Mouse (Mus musculus): ENCODE results near the gene Tab2. TPM values are rescaled to one million over a fixed set of nuclear protein-coding genes. Genes with fewer than 3 reads are reported as not detected.
"Not testable (repeated sequence)": the region's sequence is repeated elsewhere in the genome, so short reads cannot be mapped to it uniquely, and the experiment has no call there.

The Tab2 gene
- polyA plus RNA-seq, 1 experiment: 19.7 TPM

- Histone ChIP-seq H3K4me1 (ENCODE audit: control insufficient read depth, insufficient read depth, insufficient read length, low read length) (no peaks in the 10 kb centered on the region), H3K27ac (ENCODE audit: insufficient read depth, low read depth, low read length) (no peak overlapping the region), H3K36me3 (ENCODE audit: control insufficient read depth, insufficient read depth, low read length) (no peaks in the 10 kb centered on the region), H3K4me3 (ENCODE audit: low read depth, low read length) (no peak overlapping the region), H3K27me3 (ENCODE audit: control insufficient read depth, insufficient read depth, low read length) (no peaks in the 10 kb centered on the region)
- WGBS: 74% methylated on average over 11 of the region's 11 CpGs
- TF ChIP-seq CTCF (IDR thresholded peaks at IDR 0.05; ENCODE audit: extremely low read depth, insufficient read length, insufficient replicate concordance, low read depth, low read length) (no peak), POLR2A (IDR thresholded peaks at IDR 0.05; ENCODE audit: low read depth, low read length) (no peak)
Observed at GRCm38 (mm10) chr10:7888256-7888868, 67.7 kb downstream of the Tab2 start.

- 4% methylated on average over 5 of the region's 5 CpGs for WGBS
- Histone ChIP-seq H3K4me1 (ENCODE audit: control insufficient read depth, insufficient read depth, insufficient read length, low read length) (no peaks in the 10 kb centered on the region), H3K27me3 (ENCODE audit: control insufficient read depth, insufficient read depth, low read length) (no peaks in the 10 kb centered on the region), H3K36me3 (ENCODE audit: control insufficient read depth, insufficient read depth, low read length) (no peaks in the 10 kb centered on the region), H3K4me3 (ENCODE audit: low read depth, low read length) (no peak overlapping the region), H3K27ac (ENCODE audit: insufficient read depth, low read depth, low read length) (no peak overlapping the region)
- TF ChIP-seq POLR2A (IDR thresholded peaks at IDR 0.05; ENCODE audit: low read depth, low read length) (no peak), CTCF (IDR thresholded peaks at IDR 0.05; ENCODE audit: extremely low read depth, insufficient read length, insufficient replicate concordance, low read depth, low read length) (peak; percentile 96; the same call in 1 of the 2 replicates)
Observed at GRCm38 (mm10) chr10:7883524-7883923, 72.5 kb downstream of the Tab2 start.

- H3K27me3 ChIP-seq (ENCODE audit: control insufficient read depth, insufficient read depth, low read length): no peaks in the 10 kb centered on the region
- TF ChIP-seq CTCF (IDR thresholded peaks at IDR 0.05; ENCODE audit: extremely low read depth, insufficient read length, insufficient replicate concordance, low read depth, low read length) (no peak), POLR2A (IDR thresholded peaks at IDR 0.05; ENCODE audit: low read depth, low read length) (no peak)
- no peaks in the 10 kb centered on the region for H3K4me1 ChIP-seq (ENCODE audit: control insufficient read depth, insufficient read depth, insufficient read length, low read length)
- no peak overlapping the region for H3K4me3 ChIP-seq (ENCODE audit: low read depth, low read length)
- H3K36me3 ChIP-seq (ENCODE audit: control insufficient read depth, insufficient read depth, low read length): no peaks in the 10 kb centered on the region
- no peak overlapping the region for H3K27ac ChIP-seq (ENCODE audit: insufficient read depth, low read depth, low read length)
- WGBS: 93% methylated on average over 3 of the region's 3 CpGs
Observed at GRCm38 (mm10) chr10:7881971-7882370, 74.1 kb downstream of the Tab2 start.

- not testable (repeated sequence) for H3K4me3 ChIP-seq (ENCODE audit: low read depth, low read length); H3K4me1 ChIP-seq (ENCODE audit: control insufficient read depth, insufficient read depth, insufficient read length, low read length); H3K27me3 ChIP-seq (ENCODE audit: control insufficient read depth, insufficient read depth, low read length); H3K27ac ChIP-seq (ENCODE audit: insufficient read depth, low read depth, low read length); H3K36me3 ChIP-seq (ENCODE audit: control insufficient read depth, insufficient read depth, low read length)
- 90% methylated on average over 3 of the region's 3 CpGs for WGBS
Observed at GRCm38 (mm10) chr10:7880283-7880682, 75.7 kb downstream of the Tab2 start.

- Histone ChIP-seq H3K36me3 (ENCODE audit: control insufficient read depth, insufficient read depth, low read length) (peaks cover 3% of the 10 kb centered on the region; the same call in 1 of the 2 replicates), H3K4me3 (ENCODE audit: low read depth, low read length) (no peak overlapping the region), H3K27me3 (ENCODE audit: control insufficient read depth, insufficient read depth, low read length) (no peaks in the 10 kb centered on the region), H3K27ac (ENCODE audit: insufficient read depth, low read depth, low read length) (no peak overlapping the region), H3K4me1 (ENCODE audit: control insufficient read depth, insufficient read depth, insufficient read length, low read length) (peaks cover 3% of the 10 kb centered on the region; the same call in 1 of the 2 replicates)
- no peak for TF ChIP-seq POLR2A (IDR thresholded peaks at IDR 0.05; ENCODE audit: low read depth, low read length)
- TF ChIP-seq CTCF (IDR thresholded peaks at IDR 0.05; ENCODE audit: extremely low read depth, insufficient read length, insufficient replicate concordance, low read depth, low read length): no peak
- WGBS: 80% methylated on average over 7 of the region's 7 CpGs
Observed at GRCm38 (mm10) chr10:7874194-7874593, 81.8 kb downstream of the Tab2 start.

- TF ChIP-seq POLR2A (IDR thresholded peaks at IDR 0.05; ENCODE audit: low read depth, low read length) (no peak), CTCF (IDR thresholded peaks at IDR 0.05; ENCODE audit: extremely low read depth, insufficient read length, insufficient replicate concordance, low read depth, low read length) (no peak)
- WGBS: 51% methylated on average over 5 of the region's 5 CpGs
- no peak overlapping the region for H3K4me3 ChIP-seq (ENCODE audit: low read depth, low read length)
- H3K27ac ChIP-seq (ENCODE audit: insufficient read depth, low read depth, low read length): no peak overlapping the region
- H3K4me1 ChIP-seq (ENCODE audit: control insufficient read depth, insufficient read depth, insufficient read length, low read length): peaks cover 3% of the 10 kb centered on the region; the same call in 1 of the 2 replicates
- no peaks in the 10 kb centered on the region for H3K27me3 ChIP-seq (ENCODE audit: control insufficient read depth, insufficient read depth, low read length)
- peaks cover 24% of the 10 kb centered on the region for H3K36me3 ChIP-seq (ENCODE audit: control insufficient read depth, insufficient read depth, low read length)
Observed at GRCm38 (mm10) chr10:7871381-7872020, 84.5 kb downstream of the Tab2 start.

GRCm38 (mm10) chr10:7870571-7871315 lies 85.3 kb downstream of the Tab2 start:
- WGBS: 64% methylated on average over 11 of the region's 11 CpGs
- TF ChIP-seq CTCF (IDR thresholded peaks at IDR 0.05; ENCODE audit: extremely low read depth, insufficient read length, insufficient replicate concordance, low read depth, low read length) (peak; percentile 66; the same call in 1 of the 2 replicates), POLR2A (IDR thresholded peaks at IDR 0.05; ENCODE audit: low read depth, low read length) (no peak)
- Histone ChIP-seq H3K36me3 (ENCODE audit: control insufficient read depth, insufficient read depth, low read length) (peaks cover 27% of the 10 kb centered on the region), H3K4me1 (ENCODE audit: control insufficient read depth, insufficient read depth, insufficient read length, low read length) (peaks cover 3% of the 10 kb centered on the region; the same call in 1 of the 2 replicates), H3K27me3 (ENCODE audit: control insufficient read depth, insufficient read depth, low read length) (no peaks in the 10 kb centered on the region), H3K4me3 (ENCODE audit: low read depth, low read length) (no peak overlapping the region), H3K27ac (ENCODE audit: insufficient read depth, low read depth, low read length) (no peak overlapping the region)
